Mouse (Mus musculus) embryonic facial prominence, embryonic 15.5 days (tissue): ENCODE measurements around the gene A630076J17Rik. TPM values are rescaled to one million over a fixed set of nuclear protein-coding genes. Genes with fewer than 3 reads are reported as not detected.

ENCODE experiments used
- ATAC-seq: fragments of 200-750 bp; cut with Nextera tagmentation; 2 replicates; pipeline ENCODE4 v1.8.0; 2017; ENCODE audit warnings: low read depth, moderate TSS enrichment; ENCODE audit not compliant: insufficient number of reproducible peaks, low FRiP score, low TSS enrichment
- H3K27ac ChIP-seq: fragments of 300-500 bp; sonication (generic); replicated peaks from 2 replicates; pipeline ENCODE4 v1.5.1; 2015; ENCODE audit warnings: mild to moderate bottlenecking, inconsistent platforms
- H3K27me3 ChIP-seq: fragments of 300-500 bp; sonication (generic); 2 replicates; pipeline ENCODE4 v1.6.1; 2015; ENCODE audit warnings: inconsistent platforms
- H3K36me3 ChIP-seq: fragments of 300-500 bp; sonication (generic); 2 replicates; pipeline ENCODE4 v1.6.1; 2015; ENCODE audit warnings: mild to moderate bottlenecking, inconsistent platforms
- H3K4me1 ChIP-seq: fragments of 300-500 bp; sonication (generic); 2 replicates; pipeline ENCODE4 v1.6.1; 2015; ENCODE audit warnings: inconsistent platforms
- H3K4me2 ChIP-seq: fragments of 300-500 bp; sonication (generic); replicated peaks from 2 replicates; pipeline ENCODE4 v1.6.1; 2015; ENCODE audit warnings: mild to moderate bottlenecking, inconsistent platforms
- H3K4me3 ChIP-seq: fragments of 300-500 bp; sonication (generic); replicated peaks from 2 replicates; pipeline ENCODE4 v1.5.1; 2015; ENCODE audit warnings: mild to moderate bottlenecking, inconsistent platforms
- H3K9ac ChIP-seq: fragments of 300-500 bp; sonication (generic); 2 replicates; pipeline ENCODE4 v1.6.1; 2015; ENCODE audit warnings: inconsistent platforms
- H3K9me3 ChIP-seq: fragments of 300-500 bp; sonication (generic); replicated peaks from 2 replicates; pipeline ENCODE4 v1.6.1; 2016; ENCODE audit warnings: inconsistent platforms
- WGBS: fragments of 180-500 bp; shearing (Covaris S2); methylation state at CpG from one replicate; pipeline ENCODE4 v1.1.7; 2015; 5-methylcytosine and 5-hydroxymethylcytosine counted together
- polyA plus RNA-seq: library from polyadenylated mRNA; unstranded; fragments of >200 nt; fragmentation: Nextera tagmentation; extraction: Ambion mirVana; gene quantifications from 2 replicates; pipeline ENCODE4 v1.2.1, GENCODE M21; 2015

The A630076J17Rik gene
- polyA plus RNA-seq, 1 experiment from 2014 or later, result not detected

GRCm38 (mm10) chr3:107253925-107254324 lies 23.5 kb downstream of the A630076J17Rik start:
- Histone ChIP-seq H3K9me3 (no peaks in the 10 kb centered on the region), H3K4me2 (no peak overlapping the region), H3K4me1 (no peaks in the 10 kb centered on the region), H3K27me3 (no peaks in the 10 kb centered on the region), H3K9ac (no peak overlapping the region), H3K27ac (no peak overlapping the region), H3K4me3 (no peak overlapping the region), H3K36me3 (no peaks in the 10 kb centered on the region)
- ATAC-seq, result no peak
- WGBS, result 83% methylated on average over 5 of the region's 5 CpGs

DNA sequence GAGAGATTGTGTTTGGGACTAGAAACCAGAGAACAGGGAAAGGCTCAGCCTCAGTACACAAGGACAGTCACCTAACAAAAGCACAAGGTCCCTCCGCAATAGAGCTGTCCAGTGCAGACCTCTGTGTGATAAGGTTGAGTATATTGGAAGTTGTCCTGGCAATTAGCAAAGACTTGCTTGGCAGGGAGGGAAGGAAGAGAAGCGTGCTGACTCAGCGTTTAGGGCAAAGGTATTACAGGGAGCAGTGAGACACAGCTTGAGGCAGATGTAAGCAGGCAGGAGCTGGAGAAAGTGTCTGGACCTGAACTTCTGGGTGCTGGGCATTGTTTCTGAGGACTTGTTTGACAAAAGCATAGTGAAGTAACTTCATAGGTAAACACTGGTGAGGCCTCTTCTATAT lies 25.6 kb downstream of the A630076J17Rik start:
- Histone ChIP-seq H3K27me3 (no peaks in the 10 kb centered on the region), H3K27ac (no peak overlapping the region), H3K4me2 (no peak overlapping the region), H3K4me3 (no peak overlapping the region), H3K4me1 (peaks cover 4% of the 10 kb centered on the region; the same call in 1 of the 2 replicates), H3K9me3 (no peaks in the 10 kb centered on the region), H3K9ac (no peak overlapping the region), H3K36me3 (no peaks in the 10 kb centered on the region)
- no peak for ATAC-seq
- 88% methylated on average over 3 of the region's 3 CpGs for WGBS

GRCm38 (mm10) chr3:107256724-107257123 lies 26.3 kb downstream of the A630076J17Rik start:
- H3K27me3 ChIP-seq, result no peaks in the 10 kb centered on the region
- H3K9me3 ChIP-seq, result no peaks in the 10 kb centered on the region
- 70% methylated on average over 7 of the region's 7 CpGs for WGBS
- no peak overlapping the region for H3K27ac ChIP-seq
- ATAC-seq, result no peak
- peaks cover 8% of the 10 kb centered on the region; the same call in 1 of the 2 replicates for H3K4me1 ChIP-seq
- H3K36me3 ChIP-seq, result no peaks in the 10 kb centered on the region
- H3K4me2 ChIP-seq, result no peak overlapping the region
- H3K4me3 ChIP-seq, result no peak overlapping the region
- H3K9ac ChIP-seq, result no peak overlapping the region

DNA sequence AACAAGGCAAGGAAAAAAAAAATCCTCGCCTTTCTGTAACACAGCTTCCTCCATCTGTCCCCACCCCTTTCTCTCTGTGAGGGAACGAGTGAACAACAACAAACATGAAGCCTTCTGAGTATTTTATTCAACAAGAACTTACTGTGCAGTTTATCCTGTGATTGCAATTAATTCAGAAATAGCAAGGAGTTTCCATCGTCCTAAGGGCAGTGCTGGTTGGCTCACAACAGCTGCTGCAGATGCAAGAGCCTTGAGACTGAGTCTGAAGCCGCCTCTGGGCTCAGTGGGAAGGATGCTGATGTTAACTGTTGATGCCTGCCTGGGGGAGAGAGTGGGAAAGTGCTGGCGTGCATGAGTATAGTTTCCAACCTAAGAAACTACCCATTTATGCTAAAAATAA lies 27.5 kb downstream of the A630076J17Rik start:
- ATAC-seq, result no peak
- 36% methylated on average over 5 of the region's 5 CpGs for WGBS
- no peak overlapping the region for H3K9ac ChIP-seq

DNA sequence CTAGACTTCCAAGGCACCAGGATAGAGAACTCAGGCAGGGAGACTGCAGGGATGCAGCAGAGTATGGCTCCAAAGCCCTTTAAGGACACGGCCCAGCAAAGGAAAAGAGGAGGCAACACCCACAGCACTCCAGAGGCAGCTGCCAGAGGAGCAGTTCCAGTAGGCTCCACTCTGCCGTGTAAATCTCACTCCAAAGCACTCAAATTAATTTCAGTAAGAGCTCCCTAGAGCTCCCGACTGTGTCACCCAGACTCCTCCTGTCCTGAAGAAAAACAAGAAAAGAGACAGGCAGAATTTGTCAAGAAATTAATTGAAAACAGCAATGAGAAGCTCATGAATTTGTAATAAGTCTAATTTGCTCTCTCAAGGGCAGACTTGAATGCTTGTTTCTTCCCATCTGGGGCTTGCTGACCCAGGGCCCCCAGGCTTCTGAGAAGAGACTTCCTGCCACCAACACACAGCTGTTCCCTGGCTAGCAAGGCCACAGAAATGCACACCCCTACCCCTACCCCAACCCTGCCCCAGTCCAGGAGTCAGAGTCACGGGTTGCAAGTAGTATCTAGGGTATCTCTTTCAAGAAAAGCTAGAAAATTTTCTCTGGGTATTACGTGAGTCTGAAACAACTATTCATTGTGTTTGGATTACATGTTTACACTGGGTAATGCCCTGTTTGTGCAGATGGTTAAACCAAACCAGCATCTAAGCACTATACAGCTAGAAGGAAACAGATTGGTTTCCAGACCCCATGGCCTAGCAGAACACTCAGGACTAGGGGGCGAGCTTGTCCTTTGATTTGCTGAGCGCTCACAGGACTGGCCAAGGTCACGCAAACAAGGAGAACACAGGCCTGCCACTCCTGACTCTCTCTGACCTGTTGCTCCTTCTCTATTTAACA lies 30.8 kb downstream of the A630076J17Rik start:
- no peak overlapping the region for H3K27ac ChIP-seq
- no peak; the same call in 1 of the 2 replicates for ATAC-seq
- WGBS, result 33% methylated on average over 8 of the region's 8 CpGs
- no peaks in the 10 kb centered on the region for H3K36me3 ChIP-seq
- no peak overlapping the region for H3K4me3 ChIP-seq
- H3K4me2 ChIP-seq, result no peak overlapping the region
- H3K4me1 ChIP-seq, result peaks cover 8% of the 10 kb centered on the region; the same call in 1 of the 2 replicates
- H3K9me3 ChIP-seq, result no peaks in the 10 kb centered on the region
- no peaks in the 10 kb centered on the region for H3K27me3 ChIP-seq
- H3K9ac ChIP-seq, result no peak overlapping the region

More for the DNA sequence above, 27.5 kb downstream of the A630076J17Rik start:
- Histone ChIP-seq H3K27me3 (no peaks in the 10 kb centered on the region), H3K4me2 (no peak overlapping the region), H3K9me3 (no peaks in the 10 kb centered on the region), H3K4me3 (no peak overlapping the region), H3K36me3 (no peaks in the 10 kb centered on the region), H3K4me1 (peaks cover 8% of the 10 kb centered on the region; the same call in 1 of the 2 replicates), H3K27ac (no peak overlapping the region)

DNA sequence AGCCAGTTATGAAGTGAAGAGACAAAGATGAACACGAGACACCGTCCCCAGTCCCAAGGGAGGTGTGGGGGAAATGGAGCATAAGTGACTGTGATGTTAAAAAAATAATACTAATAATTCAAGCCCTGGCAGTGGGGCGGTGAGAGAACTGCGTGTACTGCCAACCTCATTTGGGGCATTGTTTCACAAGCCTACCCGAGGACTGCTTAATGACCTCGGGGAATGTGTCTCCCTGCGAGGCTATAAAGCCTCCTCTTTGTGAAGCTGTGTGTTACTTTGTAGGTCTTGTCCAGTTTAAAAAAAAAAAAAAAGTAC lies 31.4 kb downstream of the A630076J17Rik start:
- no peaks in the 10 kb centered on the region for H3K9me3 ChIP-seq
- H3K4me3 ChIP-seq, result no peak overlapping the region
- no peaks in the 10 kb centered on the region for H3K27me3 ChIP-seq
- 39% methylated on average over 7 of the region's 7 CpGs for WGBS
- H3K4me1 ChIP-seq, result peaks cover 8% of the 10 kb centered on the region; the same call in 1 of the 2 replicates
- no peak overlapping the region for H3K4me2 ChIP-seq
- no peak overlapping the region for H3K27ac ChIP-seq
- H3K9ac ChIP-seq, result no peak overlapping the region
- H3K36me3 ChIP-seq, result no peaks in the 10 kb centered on the region
- ATAC-seq, result no peak

- Histone ChIP-seq H3K36me3 (no peaks in the 10 kb centered on the region), H3K27ac (no peak overlapping the region), H3K4me2 (no peak overlapping the region), H3K27me3 (no peaks in the 10 kb centered on the region), H3K9me3 (no peaks in the 10 kb centered on the region), H3K9ac (no peak overlapping the region), H3K4me3 (no peak overlapping the region), H3K4me1 (no peaks in the 10 kb centered on the region)
- ATAC-seq, result no peak
- 69% methylated on average over 2 of the region's 2 CpGs for WGBS
Measured at GRCm38 (mm10) chr3:107266814-107267345, 36.5 kb downstream of the A630076J17Rik start.

GRCm38 (mm10) chr3:107272433-107272832 lies 42.0 kb downstream of the A630076J17Rik start:
- Histone ChIP-seq H3K4me3 (no peak overlapping the region), H3K4me1 (no peaks in the 10 kb centered on the region), H3K27me3 (no peaks in the 10 kb centered on the region), H3K4me2 (no peak overlapping the region), H3K27ac (no peak overlapping the region), H3K36me3 (no peaks in the 10 kb centered on the region), H3K9ac (no peak overlapping the region), H3K9me3 (no peaks in the 10 kb centered on the region)
- no peak for ATAC-seq
- 86% methylated on average over 3 of the region's 3 CpGs for WGBS

DNA sequence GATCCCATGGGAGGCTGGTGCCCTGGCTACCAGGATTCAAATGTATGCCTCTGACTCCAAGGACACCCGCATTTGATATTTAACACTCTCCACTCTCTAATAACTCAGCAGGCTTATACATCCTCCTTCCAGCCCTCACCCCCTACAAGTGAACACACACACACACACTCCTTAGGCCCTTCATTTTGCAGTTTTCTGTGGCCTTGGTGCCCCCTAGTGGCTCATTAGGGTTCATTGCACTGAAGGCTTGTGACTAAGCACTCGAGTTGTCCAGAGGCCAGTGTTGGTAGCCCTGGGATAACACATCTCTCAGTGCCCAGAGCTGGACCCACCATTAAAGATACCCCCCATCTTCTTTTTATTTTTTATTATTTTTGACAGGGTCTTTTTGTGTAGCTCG lies 43.4 kb downstream of the A630076J17Rik start:
- Histone ChIP-seq H3K4me1 (peaks cover 6% of the 10 kb centered on the region), H3K4me3 (no peak overlapping the region), H3K27ac (no peak overlapping the region), H3K36me3 (no peaks in the 10 kb centered on the region), H3K4me2 (no peak overlapping the region), H3K27me3 (no peaks in the 10 kb centered on the region), H3K9ac (no peak overlapping the region), H3K9me3 (no peaks in the 10 kb centered on the region)
- no peak for ATAC-seq
- WGBS, result 10% methylated on average over 3 of the region's 3 CpGs

DNA sequence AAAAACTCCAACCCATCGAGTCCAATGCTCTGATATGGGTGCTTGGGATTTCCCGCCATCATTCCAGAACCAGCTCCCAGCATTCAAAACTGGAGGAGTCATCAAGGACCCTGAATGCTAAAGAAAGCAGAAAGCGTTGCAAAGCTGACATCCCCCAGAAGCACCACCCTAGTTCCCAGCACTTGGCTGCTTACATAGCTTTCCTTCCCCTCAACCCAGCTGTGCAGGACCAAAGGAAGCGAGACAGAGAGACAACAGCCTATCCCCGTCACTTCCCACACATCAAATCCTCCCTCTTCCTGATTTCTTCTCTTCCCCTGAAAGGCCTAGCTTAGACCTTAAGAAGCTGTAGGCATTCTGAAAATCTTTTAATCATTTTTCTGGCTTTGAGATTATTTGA lies 44.9 kb downstream of the A630076J17Rik start:
- peaks cover 15% of the 10 kb centered on the region for H3K4me1 ChIP-seq
- no peaks in the 10 kb centered on the region for H3K36me3 ChIP-seq
- no peak overlapping the region for H3K27ac ChIP-seq
- 57% methylated on average over 5 of the region's 5 CpGs for WGBS
- H3K4me3 ChIP-seq, result no peak overlapping the region
- no peak overlapping the region for H3K9ac ChIP-seq
- H3K27me3 ChIP-seq, result no peaks in the 10 kb centered on the region
- H3K9me3 ChIP-seq, result no peaks in the 10 kb centered on the region
- H3K4me2 ChIP-seq, result no peak overlapping the region
- ATAC-seq, result no peak

- WGBS, result 45% methylated on average over 4 of the region's 4 CpGs
- H3K4me3 ChIP-seq, result no peak overlapping the region
- ATAC-seq, result no peak
Measured at GRCm38 (mm10) chr3:107275996-107276395, 45.6 kb downstream of the A630076J17Rik start.

More at GRCm38 (mm10) chr3:107275996-107276395, 45.6 kb downstream of the A630076J17Rik start:
- H3K36me3 ChIP-seq, result no peaks in the 10 kb centered on the region
- no peak overlapping the region for H3K9ac ChIP-seq
- no peak overlapping the region for H3K27ac ChIP-seq
- H3K9me3 ChIP-seq, result no peaks in the 10 kb centered on the region
- H3K4me2 ChIP-seq, result no peak overlapping the region
- peaks cover 15% of the 10 kb centered on the region for H3K4me1 ChIP-seq
- H3K27me3 ChIP-seq, result no peaks in the 10 kb centered on the region
